Mouse (Mus musculus): Measurements from ENCODE around the gene Tsen34. TPM values are rescaled to one million over a fixed set of nuclear protein-coding genes. Genes with fewer than 3 reads are reported as not detected.
"Not testable (repeated sequence)": the region's sequence is repeated elsewhere in the genome, so short reads cannot be mapped to it uniquely, and the experiment has no call there.

The Tsen34 gene
- total and polyA plus RNA-seq, 3 experiments: 16.0 to 21.7 TPM; not detected in 1

DNA sequence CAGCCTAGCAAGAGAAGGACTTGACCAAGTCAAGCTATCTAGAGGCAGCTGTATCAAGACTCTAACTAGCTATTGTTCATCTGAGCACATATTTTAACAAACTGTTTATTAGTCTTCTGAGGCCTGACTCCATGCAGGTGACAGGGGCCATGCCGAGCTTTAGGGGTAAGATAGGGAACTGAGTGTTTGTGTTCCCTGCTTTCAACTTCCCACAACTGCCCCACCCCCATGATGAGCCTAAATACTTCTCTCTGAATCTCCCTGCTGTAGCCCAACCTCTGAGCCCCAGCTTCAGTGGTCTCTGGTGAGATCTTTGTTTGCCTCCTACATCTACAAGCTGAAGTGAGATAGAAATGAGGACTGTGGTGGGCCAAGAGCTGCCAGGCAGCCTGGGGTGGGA, 22.6 kb downstream of the Tsen34 start:
- Histone ChIP-seq H3K79me2 (ENCODE audit: control insufficient read depth, insufficient read depth, low read length, poor library complexity) (no peaks in the 10 kb centered on the region), H3K27ac (ENCODE audit: control insufficient read depth, low read depth, low read length) (no peak overlapping the region), H3K4me3 (ENCODE audit: control insufficient read depth in 1 of 2, insufficient read depth in 1 of 2, low read depth in 2 of 2, low read length in 2 of 2) (no peak overlapping the region), H3K27me3 (ENCODE audit: control insufficient read depth in 1 of 2, insufficient read depth in 2 of 2, low read length in 2 of 2) (no peaks in the 10 kb centered on the region), H3K9me3 (replicated peaks; ENCODE audit: insufficient read depth, low read length) (no peaks in the 10 kb centered on the region), H3K9ac (ENCODE audit: control insufficient read depth, low read depth, low read length, poor library complexity, severe bottlenecking) (no peak overlapping the region), H3K4me1 (ENCODE audit: control insufficient read depth in 1 of 2, insufficient read depth in 2 of 2, low read length in 2 of 2) (peaks cover 0 to 9% of the 10 kb centered on the region in 2 experiments; a peak in 2 of 4 replicates), H3K36me3 (ENCODE audit: control insufficient read depth in 1 of 2, insufficient read depth in 2 of 2, low read length in 2 of 2) (peaks cover 0 to 2% of the 10 kb centered on the region in 2 experiments; a peak in 1 of 4 replicates)
- DNase-seq (ENCODE audit: low read depth, low spot score): peak; percentile 32
- TF ChIP-seq ZNF384 (IDR thresholded peaks at IDR 0.05; ENCODE audit: low read depth, low read length) (no peak), HCFC1 (IDR thresholded peaks at IDR 0.05; ENCODE audit: low read depth, low read length) (no peak), ZKSCAN1 (IDR thresholded peaks at IDR 0.05; ENCODE audit: low read depth, low read length) (no peak)

GRCm38 (mm10) chr7:3720268-3720667, 27.6 kb downstream of the Tsen34 start, which contains the start of gene Pirb:
Gene Pirb, minus strand, starts transcription at chr7:3720391.
- not testable (repeated sequence) for H3K4me3 ChIP-seq (ENCODE audit: control insufficient read depth in 1 of 2, insufficient read depth in 1 of 2, low read depth in 2 of 2, low read length in 2 of 2); H3K9me3 ChIP-seq (replicated peaks; ENCODE audit: insufficient read depth, low read length); H3K27me3 ChIP-seq (ENCODE audit: control insufficient read depth in 1 of 2, insufficient read depth in 2 of 2, low read length in 2 of 2); H3K79me2 ChIP-seq (ENCODE audit: control insufficient read depth, insufficient read depth, low read length, poor library complexity); H3K9ac ChIP-seq (ENCODE audit: control insufficient read depth, low read depth, low read length, poor library complexity, severe bottlenecking); H3K4me1 ChIP-seq (ENCODE audit: control insufficient read depth in 1 of 2, insufficient read depth in 2 of 2, low read length in 2 of 2); H3K36me3 ChIP-seq (ENCODE audit: control insufficient read depth in 1 of 2, insufficient read depth in 2 of 2, low read length in 2 of 2); DNase-seq (ENCODE audit: low read depth, low spot score); H3K27ac ChIP-seq (ENCODE audit: control insufficient read depth, low read depth, low read length)

DNA sequence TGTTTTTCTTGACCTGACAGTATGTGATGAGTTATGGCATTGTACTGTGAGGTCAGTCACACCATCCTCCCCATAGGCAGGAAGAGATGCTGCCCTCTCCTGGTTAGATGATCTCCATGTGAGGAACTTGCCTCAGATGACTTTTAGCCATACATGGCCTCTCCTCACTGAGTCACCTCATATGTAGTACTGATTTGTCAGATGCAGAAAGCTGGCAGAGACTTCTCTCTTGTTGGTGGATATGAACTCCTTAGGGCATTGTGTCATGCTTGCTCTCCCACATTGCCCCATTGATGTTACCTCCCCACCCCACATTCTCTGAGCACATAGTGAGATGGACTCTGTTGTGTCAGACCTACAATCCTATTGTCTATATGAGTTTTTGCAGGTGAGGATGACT, 32.8 kb downstream of the Tsen34 start:
- not testable (repeated sequence) for H3K4me3 ChIP-seq (ENCODE audit: control insufficient read depth in 1 of 2, insufficient read depth in 1 of 2, low read depth in 2 of 2, low read length in 2 of 2); H3K9ac ChIP-seq (ENCODE audit: control insufficient read depth, low read depth, low read length, poor library complexity, severe bottlenecking); H3K36me3 ChIP-seq (ENCODE audit: control insufficient read depth in 1 of 2, insufficient read depth in 2 of 2, low read length in 2 of 2); H3K9me3 ChIP-seq (replicated peaks; ENCODE audit: insufficient read depth, low read length); H3K4me1 ChIP-seq (ENCODE audit: control insufficient read depth in 1 of 2, insufficient read depth in 2 of 2, low read length in 2 of 2); H3K27ac ChIP-seq (ENCODE audit: control insufficient read depth, low read depth, low read length); H3K27me3 ChIP-seq (ENCODE audit: control insufficient read depth in 1 of 2, insufficient read depth in 2 of 2, low read length in 2 of 2); DNase-seq (ENCODE audit: low read depth, low spot score); H3K79me2 ChIP-seq (ENCODE audit: control insufficient read depth, insufficient read depth, low read length, poor library complexity)

- H3K9me3 ChIP-seq (replicated peaks; ENCODE audit: insufficient read depth, low read length); H3K4me1 ChIP-seq (ENCODE audit: control insufficient read depth in 1 of 2, insufficient read depth in 2 of 2, low read length in 2 of 2); H3K79me2 ChIP-seq (ENCODE audit: control insufficient read depth, insufficient read depth, low read length, poor library complexity); H3K4me3 ChIP-seq (ENCODE audit: control insufficient read depth in 1 of 2, insufficient read depth in 1 of 2, low read depth in 2 of 2, low read length in 2 of 2); H3K9ac ChIP-seq (ENCODE audit: control insufficient read depth, low read depth, low read length, poor library complexity, severe bottlenecking); H3K27me3 ChIP-seq (ENCODE audit: control insufficient read depth in 1 of 2, insufficient read depth in 2 of 2, low read length in 2 of 2); DNase-seq (ENCODE audit: low read depth, low spot score); H3K27ac ChIP-seq (ENCODE audit: control insufficient read depth, low read depth, low read length); H3K36me3 ChIP-seq (ENCODE audit: control insufficient read depth in 1 of 2, insufficient read depth in 2 of 2, low read length in 2 of 2): not testable (repeated sequence)
These were observed 40.0 kb downstream of the Tsen34 start for GRCm38 (mm10) chr7:3732675-3733074.

Other genes starting within 250 kb of the Tsen34 start
- gene Tarm1, start 190.2 kb upstream of the Tsen34 start, total RNA-seq (2012; rRNA removed): 1.7 and 1.9 TPM in 2 replicates
- gene Tarm1, start 190.2 kb upstream of the Tsen34 start, polyA plus RNA-seq (2012; ENCODE audit: insufficient read depth in 1 of 2, insufficient read length in 2 of 2, low read depth in 1 of 2, low replicate concordance in 2 of 2, missing spikeins in 1 of 2): 1 to 10 TPM in 1 of 2 experiments, not detected in 1; 1.1 TPM
- not detected in 2 replicates for gene Oscar, start 76.7 kb upstream of the Tsen34 start, total RNA-seq (2012; rRNA removed)
- not detected for gene Oscar, start 76.7 kb upstream of the Tsen34 start, polyA plus RNA-seq (2012; ENCODE audit: insufficient read depth in 1 of 2, insufficient read length in 2 of 2, low read depth in 1 of 2, low replicate concordance in 2 of 2, missing spikeins in 1 of 2)
- gene Ndufa3, start 75.5 kb upstream of the Tsen34 start, total RNA-seq (2012; rRNA removed): 177 and 180 TPM in 2 replicates
- 100 to 1,000 TPM in 1 of 2 experiments, not detected in 1; 246 TPM for gene Ndufa3, start 75.5 kb upstream of the Tsen34 start, polyA plus RNA-seq (2012; ENCODE audit: insufficient read depth in 1 of 2, insufficient read length in 2 of 2, low read depth in 1 of 2, low replicate concordance in 2 of 2, missing spikeins in 1 of 2)
- 35.2 and 42.4 TPM in 2 replicates for gene Tfpt, start 62.9 kb upstream of the Tsen34 start, total RNA-seq (2012; rRNA removed)
- 10 to 100 TPM in 1 of 2 experiments, not detected in 1; 50.0 TPM for gene Tfpt, start 62.9 kb upstream of the Tsen34 start, polyA plus RNA-seq (2012; ENCODE audit: insufficient read depth in 1 of 2, insufficient read length in 2 of 2, low read depth in 1 of 2, low replicate concordance in 2 of 2, missing spikeins in 1 of 2)
- 146 and 147 TPM in 2 replicates for gene Prpf31, start 62.9 kb upstream of the Tsen34 start, total RNA-seq (2012; rRNA removed)
- gene Prpf31, start 62.9 kb upstream of the Tsen34 start, polyA plus RNA-seq (2012; ENCODE audit: insufficient read depth in 1 of 2, insufficient read length in 2 of 2, low read depth in 1 of 2, low replicate concordance in 2 of 2, missing spikeins in 1 of 2): 100 to 1,000 TPM; 187 to 334 TPM
- gene Cnot3, start 47.6 kb upstream of the Tsen34 start, total RNA-seq (2012; rRNA removed): 16.9 and 17.4 TPM in 2 replicates
- gene Cnot3, start 47.6 kb upstream of the Tsen34 start, polyA plus RNA-seq (2012; ENCODE audit: insufficient read depth in 1 of 2, insufficient read length in 2 of 2, low read depth in 1 of 2, low replicate concordance in 2 of 2, missing spikeins in 1 of 2): 100 to 1,000 TPM in 1 of 2 experiments, 10 to 100 TPM in 1; 86.6 to 118 TPM
- 8.3 and 11.0 TPM in 2 replicates for gene Leng1, start 27.0 kb upstream of the Tsen34 start, total RNA-seq (2012; rRNA removed)
- 10 to 100 TPM in 1 of 2 experiments, not detected in 1; 11.3 TPM for gene Leng1, start 27.0 kb upstream of the Tsen34 start, polyA plus RNA-seq (2012; ENCODE audit: insufficient read depth in 1 of 2, insufficient read length in 2 of 2, low read depth in 1 of 2, low replicate concordance in 2 of 2, missing spikeins in 1 of 2)
- 2.0 and 2.7 TPM in 2 replicates for gene Tmc4, start 15.3 kb upstream of the Tsen34 start, total RNA-seq (2012; rRNA removed)
- gene Tmc4, start 15.3 kb upstream of the Tsen34 start, polyA plus RNA-seq (2012; ENCODE audit: insufficient read depth in 1 of 2, insufficient read length in 2 of 2, low read depth in 1 of 2, low replicate concordance in 2 of 2, missing spikeins in 1 of 2): 10 to 100 TPM in 1 of 2 experiments, not detected in 1; 16.8 TPM
- 31.1 and 33.9 TPM in 2 replicates for gene Mboat7, start 660 bp downstream of the Tsen34 start, total RNA-seq (2012; rRNA removed)
- 100 to 1,000 TPM in 1 of 2 experiments, not detected in 1; 113 TPM for gene Mboat7, start 660 bp downstream of the Tsen34 start, polyA plus RNA-seq (2012; ENCODE audit: insufficient read depth in 1 of 2, insufficient read length in 2 of 2, low read depth in 1 of 2, low replicate concordance in 2 of 2, missing spikeins in 1 of 2)
- 2,912 and 2,921 TPM in 2 replicates for gene Rps9, start 11.1 kb downstream of the Tsen34 start, total RNA-seq (2012; rRNA removed)
- gene Rps9, start 11.1 kb downstream of the Tsen34 start, polyA plus RNA-seq (2012; ENCODE audit: insufficient read depth in 1 of 2, insufficient read length in 2 of 2, low read depth in 1 of 2, low replicate concordance in 2 of 2, missing spikeins in 1 of 2): 1,000 to 10,000 TPM in 1 of 2 experiments, not detected in 1; 2,284 TPM
- gene Pirb, start 27.5 kb downstream of the Tsen34 start, total RNA-seq (2012; rRNA removed): 0.12 and 0.20 TPM in 2 replicates
- under 1 TPM in 1 of 2 experiments, not detected in 1; 0.56 TPM for gene Pirb, start 27.5 kb downstream of the Tsen34 start, polyA plus RNA-seq (2012; ENCODE audit: insufficient read depth in 1 of 2, insufficient read length in 2 of 2, low read depth in 1 of 2, low replicate concordance in 2 of 2, missing spikeins in 1 of 2)
- gene Gm15448, start 132.8 kb downstream of the Tsen34 start, total RNA-seq (2012; rRNA removed): not detected in 2 replicates
- gene Gm15448, start 132.8 kb downstream of the Tsen34 start, polyA plus RNA-seq (2012; ENCODE audit: insufficient read depth in 1 of 2, insufficient read length in 2 of 2, low read depth in 1 of 2, low replicate concordance in 2 of 2, missing spikeins in 1 of 2): under 1 TPM in 1 of 2 experiments, not detected in 1; 0.04 TPM
- gene Pira2, start 152.2 kb downstream of the Tsen34 start, total RNA-seq (2012; rRNA removed): not detected in 2 replicates
- under 1 TPM in 1 of 2 experiments, not detected in 1; 0.07 TPM for gene Pira2, start 152.2 kb downstream of the Tsen34 start, polyA plus RNA-seq (2012; ENCODE audit: insufficient read depth in 1 of 2, insufficient read length in 2 of 2, low read depth in 1 of 2, low replicate concordance in 2 of 2, missing spikeins in 1 of 2)
- gene Gm14548, start 205.3 kb downstream of the Tsen34 start, total RNA-seq (2012; rRNA removed): 0.04 and 0.16 TPM in 2 replicates
- under 1 TPM in 1 of 2 experiments, not detected in 1; 0.13 TPM for gene Gm14548, start 205.3 kb downstream of the Tsen34 start, polyA plus RNA-seq (2012; ENCODE audit: insufficient read depth in 1 of 2, insufficient read length in 2 of 2, low read depth in 1 of 2, low replicate concordance in 2 of 2, missing spikeins in 1 of 2)
- 0.04 TPM in 1 of 2 replicates, not detected in the other for gene Lilra6, start 222.6 kb downstream of the Tsen34 start, total RNA-seq (2012; rRNA removed)
- under 1 TPM in 1 of 2 experiments, not detected in 1; 0.19 TPM for gene Lilra6, start 222.6 kb downstream of the Tsen34 start, polyA plus RNA-seq (2012; ENCODE audit: insufficient read depth in 1 of 2, insufficient read length in 2 of 2, low read depth in 1 of 2, low replicate concordance in 2 of 2, missing spikeins in 1 of 2)

All from MEL (cell line).